Mouse (Mus musculus) midbrain, embryonic 14.5 days (tissue): ENCODE measurements around the gene Slc27a4. TPM values are rescaled to one million over a fixed set of nuclear protein-coding genes. Genes with fewer than 3 reads are reported as not detected.

Experiments
- ATAC-seq: fragments of 200-750 bp; cut with Nextera tagmentation; 2 replicates; pipeline ENCODE4 v1.8.0; 2017; ENCODE audit warnings: moderate number of reproducible peaks, moderate library complexity; ENCODE audit not compliant: low FRiP score, low TSS enrichment
- DNase-seq: peaks from one replicate; pipeline ENCODE4 v3.0.0-alpha.2; 2015
- H3K27ac ChIP-seq: fragments of 300-500 bp; sonication (generic); replicated peaks from 2 replicates; pipeline ENCODE4 v1.5.1; 2014; ENCODE audit warnings: mild to moderate bottlenecking, low read depth, low read length, moderate library complexity
- H3K27me3 ChIP-seq: fragments of 300-500 bp; sonication (generic); 2 replicates; pipeline ENCODE4 v1.6.1; 2014; ENCODE audit warnings: low read length, control low read depth, mixed read lengths; ENCODE audit not compliant: control insufficient read depth, insufficient read depth
- H3K36me3 ChIP-seq: fragments of 300-500 bp; sonication (generic); 2 replicates; pipeline ENCODE4 v1.6.1; 2014; ENCODE audit warnings: low read length, control low read depth; ENCODE audit not compliant: control insufficient read depth, insufficient read depth
- H3K4me1 ChIP-seq: fragments of 300-500 bp; sonication (generic); 2 replicates; pipeline ENCODE4 v1.6.1; 2014; ENCODE audit warnings: mild to moderate bottlenecking, antibody characterized with exemption, low read length, control low read depth; ENCODE audit not compliant: control insufficient read depth, insufficient read depth
- H3K4me2 ChIP-seq: fragments of 300-500 bp; sonication (generic); 2 replicates; pipeline ENCODE4 v1.6.1; 2014; ENCODE audit warnings: mild to moderate bottlenecking, low read length, moderate library complexity
- H3K4me3 ChIP-seq: fragments of 300-500 bp; sonication (generic); replicated peaks from 2 replicates; pipeline ENCODE4 v1.5.1; 2014; ENCODE audit warnings: low read depth, low read length
- H3K9ac ChIP-seq: fragments of 300-500 bp; sonication (generic); replicated peaks from 2 replicates; pipeline ENCODE4 v1.6.1; 2014; ENCODE audit warnings: mild to moderate bottlenecking, low read length, moderate library complexity
- H3K9me3 ChIP-seq: fragments of 300-500 bp; sonication (generic); 2 replicates; pipeline ENCODE4 v1.6.1; 2016; ENCODE audit warnings: low read length, control low read depth, mixed read lengths; ENCODE audit not compliant: control insufficient read depth
- WGBS: fragments of 180-500 bp; shearing (Covaris S2); extraction: QIAGEN DNeasy Blood & Tissue Kit; methylation state at CpG from one replicate; pipeline ENCODE4 v1.1.7; 2014; 5-methylcytosine and 5-hydroxymethylcytosine counted together
- polyA plus RNA-seq: library from polyadenylated mRNA; unstranded; fragments of >200 nt; fragmentation: Nextera tagmentation; extraction: Ambion mirVana; gene quantifications from 2 replicates; pipeline ENCODE4 v1.2.1, GENCODE M21; 2014

The Slc27a4 gene
- polyA plus RNA-seq, 1 experiment from 2014 or later, result 36.1 TPM

GRCm38 (mm10) chr2:29817426-29818232 lies 15.2 kb downstream of the Slc27a4 start:
- Histone ChIP-seq H3K36me3 (peaks cover 42% of the 10 kb centered on the region), H3K9ac (no peak overlapping the region), H3K4me3 (no peak overlapping the region), H3K9me3 (no peaks in the 10 kb centered on the region), H3K27ac (peak overlapping the region; percentile 14), H3K27me3 (no peaks in the 10 kb centered on the region), H3K4me1 (peaks cover 19% of the 10 kb centered on the region; the same call in 1 of the 2 replicates), H3K4me2 (peak overlapping the region; percentile 15)
- ATAC-seq, result peak; percentile 57; the same call in 1 of the 2 replicates
- peak; percentile 94 for DNase-seq
- 37% methylated on average over 8 of the region's 8 CpGs for WGBS

- WGBS, result 3% methylated on average over 2 of the region's 2 CpGs
- Histone ChIP-seq H3K4me1 (peaks cover 19% of the 10 kb centered on the region; the same call in 1 of the 2 replicates), H3K4me3 (no peak overlapping the region), H3K27ac (peak overlapping the region; percentile 93), H3K4me2 (peak overlapping the region; percentile 60), H3K27me3 (no peaks in the 10 kb centered on the region), H3K9ac (no peak overlapping the region; the same call in 1 of the 2 replicates), H3K9me3 (no peaks in the 10 kb centered on the region), H3K36me3 (peaks cover 26% of the 10 kb centered on the region)
- ATAC-seq, result no peak
- no peak for DNase-seq
Observed at GRCm38 (mm10) chr2:29819363-29819762, 16.9 kb downstream of the Slc27a4 start.

GRCm38 (mm10) chr2:29820025-29820817 lies 17.8 kb downstream of the Slc27a4 start, which contains the start of gene Urm1:
Gene Urm1, plus strand, starts transcription at chr2:29820075.
- peak within 1 kb of the TSS; percentile 93 for H3K27ac ChIP-seq
- no peaks in the 10 kb centered on the region for H3K27me3 ChIP-seq
- under 1% methylated on average over 35 of the region's 35 CpGs for WGBS
- no peaks in the 10 kb centered on the region for H3K9me3 ChIP-seq
- H3K9ac ChIP-seq, result peak within 1 kb of the TSS; percentile 51
- peaks cover 19% of the 10 kb centered on the region; the same call in 1 of the 2 replicates for H3K4me1 ChIP-seq
- ATAC-seq (peak; percentile 80), DNase-seq (peak; percentile 89)
- H3K36me3 ChIP-seq, result peaks cover 18% of the 10 kb centered on the region
- peak within 1 kb of the TSS; percentile 60 for H3K4me2 ChIP-seq
- peak within 1 kb of the TSS; percentile 30 for H3K4me3 ChIP-seq

GRCm38 (mm10) chr2:29826318-29826925 lies 24.0 kb downstream of the Slc27a4 start:
- Histone ChIP-seq H3K36me3 (no peaks in the 10 kb centered on the region), H3K9me3 (no peaks in the 10 kb centered on the region), H3K27ac (peak overlapping the region; percentile 94), H3K4me2 (peak overlapping the region; percentile 79), H3K4me3 (peak overlapping the region; percentile 66), H3K9ac (peak overlapping the region; percentile 75), H3K4me1 (peaks cover 10% of the 10 kb centered on the region), H3K27me3 (no peaks in the 10 kb centered on the region)
- 10% methylated on average over 11 of the region's 11 CpGs for WGBS
- ATAC-seq (peak; percentile 19; the same call in 1 of the 2 replicates), DNase-seq (no peak)

GRCm38 (mm10) chr2:29826926-29827708 lies 24.7 kb downstream of the Slc27a4 start:
- H3K9me3 ChIP-seq, result no peaks in the 10 kb centered on the region
- peak overlapping the region; percentile 75 for H3K9ac ChIP-seq
- under 1% methylated on average over 48 of the region's 48 CpGs for WGBS
- peak; percentile 98 for DNase-seq
- peak overlapping the region; percentile 66 for H3K4me3 ChIP-seq
- H3K36me3 ChIP-seq, result no peaks in the 10 kb centered on the region
- peaks cover 10% of the 10 kb centered on the region for H3K4me1 ChIP-seq
- peak; percentile 96 for ATAC-seq
- peak overlapping the region; percentile 94 for H3K27ac ChIP-seq
- peak overlapping the region; percentile 79 for H3K4me2 ChIP-seq
- no peaks in the 10 kb centered on the region for H3K27me3 ChIP-seq

GRCm38 (mm10) chr2:29827709-29828024 lies 25.2 kb downstream of the Slc27a4 start:
- Histone ChIP-seq H3K27ac (no peak overlapping the region), H3K4me3 (peak overlapping the region; percentile 66), H3K9ac (peak overlapping the region; percentile 57), H3K9me3 (no peaks in the 10 kb centered on the region), H3K27me3 (no peaks in the 10 kb centered on the region), H3K4me1 (peaks cover 10% of the 10 kb centered on the region), H3K36me3 (peaks cover under 1% of the 10 kb centered on the region; the same call in 1 of the 2 replicates), H3K4me2 (peak overlapping the region; percentile 76)
- no peak for ATAC-seq
- WGBS, result 3% methylated on average over 12 of the region's 12 CpGs
- DNase-seq, result no peak

GRCm38 (mm10) chr2:29831106-29831505 lies 28.7 kb downstream of the Slc27a4 start:
- WGBS, result 89% methylated on average over 4 of the region's 4 CpGs
- Histone ChIP-seq H3K9me3 (no peaks in the 10 kb centered on the region), H3K27ac (no peak overlapping the region), H3K4me3 (no peak overlapping the region), H3K36me3 (peaks cover 16% of the 10 kb centered on the region; the same call in 1 of the 2 replicates), H3K9ac (no peak overlapping the region), H3K4me2 (no peak overlapping the region), H3K4me1 (peaks cover 19% of the 10 kb centered on the region), H3K27me3 (no peaks in the 10 kb centered on the region)
- no peak for ATAC-seq
- DNase-seq, result no peak

GRCm38 (mm10) chr2:29833796-29834195 lies 31.4 kb downstream of the Slc27a4 start:
- H3K4me2 ChIP-seq, result no peak overlapping the region
- H3K36me3 ChIP-seq, result peaks cover 16% of the 10 kb centered on the region; the same call in 1 of the 2 replicates
- no peak overlapping the region for H3K27ac ChIP-seq
- 97% methylated on average over 5 of the region's 5 CpGs for WGBS
- H3K27me3 ChIP-seq, result no peaks in the 10 kb centered on the region
- peaks cover 12% of the 10 kb centered on the region; the same call in 1 of the 2 replicates for H3K4me1 ChIP-seq
- no peaks in the 10 kb centered on the region for H3K9me3 ChIP-seq
- ATAC-seq (no peak), DNase-seq (no peak)
- no peak overlapping the region for H3K9ac ChIP-seq
- H3K4me3 ChIP-seq, result no peak overlapping the region
